Mouse (Mus musculus): ENCODE data around the gene Insr.

GRCm38 (mm10) chr8:3209960-3210359 is 69.5 kb downstream of the Insr start:
- TF ChIP-seq POLR2A (IDR thresholded peaks at IDR 0.05; ENCODE audit: low read depth, low read length) (no peak), CTCF (IDR thresholded peaks at IDR 0.05; ENCODE audit: borderline replicate concordance, insufficient read depth, low read length) (no peak)
